Mouse (Mus musculus) cortical plate, adult 2 months (tissue): ENCODE data around the gene Treml2.

Source experiments
- CTCF ChIP-seq: fragments of 200-500 bp; IDR thresholded peaks from 2 replicates; pipeline ENCODE4 v1.5.1; 2011; ENCODE audit warnings: mild to moderate bottlenecking, control low read depth, low read length; ENCODE audit not compliant: insufficient read depth; ENCODE audit errors: extremely low read depth
- POLR2A ChIP-seq: fragments of 200-500 bp; IDR thresholded peaks from 2 replicates; pipeline ENCODE4 v1.6.1; 2011; ENCODE audit warnings: mild to moderate bottlenecking, low read length, control low read depth; ENCODE audit not compliant: insufficient read depth; ENCODE audit errors: extremely low read depth

DNA sequence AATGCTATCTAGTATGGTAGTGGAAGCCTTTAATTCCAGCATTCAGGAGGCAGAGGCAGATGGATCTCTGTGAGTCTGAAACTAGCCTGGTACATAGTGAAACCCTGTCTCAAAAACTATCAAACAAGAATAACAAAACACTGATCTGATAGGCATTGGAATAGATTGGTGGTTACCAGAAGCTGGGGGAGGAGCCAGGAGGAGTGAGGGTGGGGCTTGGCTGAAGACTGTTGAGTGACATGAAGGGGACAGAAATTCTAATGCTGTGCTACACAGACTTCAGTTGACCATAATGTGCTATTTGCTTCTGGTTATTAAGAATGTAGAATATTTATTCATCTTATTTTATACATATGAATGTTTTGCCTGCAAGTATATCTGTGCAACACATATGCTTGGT is 31.0 kb upstream of the Treml2 start:
- TF ChIP-seq CTCF: no peak
- no peak for TF ChIP-seq POLR2A
